Mouse (Mus musculus) C2C12 (cell line): Measurements from ENCODE around the gene Rnf149. TPM values are rescaled to one million over a fixed set of nuclear protein-coding genes. Genes with fewer than 3 reads are reported as not detected.
"Not testable (repeated sequence)": the region's sequence is repeated elsewhere in the genome, so short reads cannot be mapped to it uniquely, and the experiment has no call there.

Experiments used
- H3K27me3 ChIP-seq: one replicate; pipeline ENCODE4 v1.6.1; 2011; ENCODE audit not compliant: control insufficient read depth, insufficient read depth, insufficient read length
- H3K36me3 ChIP-seq: one replicate; pipeline ENCODE4 v1.6.1; 2011; ENCODE audit not compliant: control insufficient read depth, insufficient read depth
- H3K4me3 ChIP-seq: one replicate; pipeline ENCODE4 v1.5.1; 2011; ENCODE audit warnings: mild to moderate bottlenecking, control low read depth; ENCODE audit not compliant: poor library complexity, insufficient read depth, severe bottlenecking
- H3K79me2 ChIP-seq: one replicate; pipeline ENCODE4 v1.6.1; 2011; ENCODE audit not compliant: control insufficient read depth, insufficient read depth
- H3K79me3 ChIP-seq: one replicate; pipeline ENCODE4 v1.6.1; 2011; ENCODE audit warnings: low read depth, control low read depth
- H3ac ChIP-seq: one replicate; pipeline ENCODE3; 2011; ENCODE audit warnings: low read depth; ENCODE audit not compliant: control insufficient read depth, insufficient read length
- CEBPB ChIP-seq: IDR thresholded peaks from one replicate; pipeline ENCODE4 v1.6.1; 2011; ENCODE audit warnings: low read depth, mild to moderate bottlenecking, control low read depth, moderate library complexity
- CTCF ChIP-seq: IDR thresholded peaks from one replicate; pipeline ENCODE4 v1.5.1; 2011; ENCODE audit not compliant: control insufficient read depth, insufficient read depth, insufficient read length
- FOSL1 ChIP-seq: IDR thresholded peaks from one replicate; pipeline ENCODE4 v1.8.0; 2011; ENCODE audit warnings: mild to moderate bottlenecking, low read length; ENCODE audit not compliant: poor library complexity, insufficient read depth, severe bottlenecking
- MAX ChIP-seq: IDR thresholded peaks from one replicate; pipeline ENCODE4 v1.6.1; 2011; ENCODE audit warnings: mild to moderate bottlenecking, control low read depth
- MYOD1 ChIP-seq: IDR thresholded peaks from one replicate; pipeline ENCODE4 v1.6.1; 2011; ENCODE audit warnings: low read depth; ENCODE audit not compliant: control insufficient read depth, insufficient read length
- MYOG ChIP-seq: IDR thresholded peaks from one replicate; pipeline ENCODE4 v1.6.1; 2011; ENCODE audit not compliant: control insufficient read depth, insufficient read length; ENCODE audit errors: extremely low read depth
- USF1 ChIP-seq: IDR thresholded peaks from one replicate; pipeline ENCODE4 v1.6.1; 2011; ENCODE audit warnings: low read depth, mild to moderate bottlenecking, control low read depth, moderate library complexity
- polyA plus RNA-seq: library from polyadenylated mRNA; unstranded; fragments of >200 nt; fragmentation: generic; extraction: Trizol; gene quantifications from one replicate; pipeline ENCODE4 v1.2.1, GENCODE M21; 2012; ENCODE audit warnings: missing spikeins

Gene Rnf149
- polyA plus RNA-seq, 1 experiment = 23.0 TPM

- Histone ChIP-seq H3K27me3 (no peaks in the 10 kb centered on the region), H3K36me3 (no peaks in the 10 kb centered on the region), H3K4me3 (no peak overlapping the region), H3K79me3 (no peaks in the 10 kb centered on the region), H3K79me2 (no peaks in the 10 kb centered on the region), H3ac (no peak overlapping the region)
- TF ChIP-seq MAX (no peak), FOSL1 (no peak), MYOD1 (no peak), MYOG (no peak), CEBPB (no peak), CTCF (no peak), USF1 (no peak)
These were observed 16.6 kb upstream of the Rnf149 start for GRCm38 (mm10) chr1:39593836-39594235.

- no peaks in the 10 kb centered on the region for H3K36me3 ChIP-seq
- no peak for TF ChIP-seq MYOG
- no peak for TF ChIP-seq CTCF
- TF ChIP-seq MAX = no peak
- TF ChIP-seq USF1 = no peak
- no peak for TF ChIP-seq CEBPB
- TF ChIP-seq MYOD1 = no peak
- no peak for TF ChIP-seq FOSL1
- H3K79me3 ChIP-seq = no peaks in the 10 kb centered on the region
- H3K79me2 ChIP-seq = no peaks in the 10 kb centered on the region
- no peak overlapping the region for H3ac ChIP-seq
- H3K27me3 ChIP-seq = no peaks in the 10 kb centered on the region
- H3K4me3 ChIP-seq = no peak overlapping the region
These were observed 14.9 kb upstream of the Rnf149 start for GRCm38 (mm10) chr1:39592090-39592489.

- H3K79me2 ChIP-seq, H3ac ChIP-seq, H3K27me3 ChIP-seq, H3K36me3 ChIP-seq, H3K4me3 ChIP-seq, H3K79me3 ChIP-seq: not testable (repeated sequence)
These were observed 14.4 kb upstream of the Rnf149 start for GRCm38 (mm10) chr1:39591557-39591956.

- Histone ChIP-seq H3K4me3 (no peak overlapping the region), H3ac (no peak overlapping the region), H3K36me3 (no peaks in the 10 kb centered on the region), H3K27me3 (peaks cover 4% of the 10 kb centered on the region), H3K79me2 (no peaks in the 10 kb centered on the region), H3K79me3 (no peaks in the 10 kb centered on the region)
- no peak for TF ChIP-seq CEBPB
- TF ChIP-seq FOSL1 = no peak
- no peak for TF ChIP-seq CTCF
- TF ChIP-seq USF1 = no peak
These were observed 13.0 kb upstream of the Rnf149 start for GRCm38 (mm10) chr1:39590193-39590592.

GRCm38 (mm10) chr1:39585416-39585815 is 8.2 kb upstream of the Rnf149 start:
- TF ChIP-seq FOSL1 = no peak
- TF ChIP-seq MYOD1 = no peak
- no peak for TF ChIP-seq USF1
- no peak for TF ChIP-seq MAX
- TF ChIP-seq CEBPB = no peak
- no peak for TF ChIP-seq MYOG
- TF ChIP-seq CTCF = no peak
- H3K79me2 ChIP-seq = no peaks in the 10 kb centered on the region
- no peak overlapping the region for H3K4me3 ChIP-seq
- no peaks in the 10 kb centered on the region for H3K36me3 ChIP-seq
- peaks cover 21% of the 10 kb centered on the region for H3K27me3 ChIP-seq
- no peak overlapping the region for H3ac ChIP-seq
- no peaks in the 10 kb centered on the region for H3K79me3 ChIP-seq

GRCm38 (mm10) chr1:39583173-39583572 is 6.0 kb upstream of the Rnf149 start:
- H3ac ChIP-seq = no peak overlapping the region
- H3K4me3 ChIP-seq = no peak overlapping the region
- H3K36me3 ChIP-seq = no peaks in the 10 kb centered on the region
- H3K79me2 ChIP-seq = no peaks in the 10 kb centered on the region
- peaks cover 21% of the 10 kb centered on the region for H3K27me3 ChIP-seq
- no peaks in the 10 kb centered on the region for H3K79me3 ChIP-seq
- no peak for TF ChIP-seq USF1
